Mouse (Mus musculus): ENCODE results near the gene Gcnt1. TPM values are rescaled to one million over a fixed set of nuclear protein-coding genes. Genes with fewer than 3 reads are reported as not detected.

Gcnt1 gene
- polyA plus RNA-seq (2012; rRNA removed) (11.9 and 14.6 TPM in 2 replicates), polyA plus RNA-seq (2014; fragmentation: Nextera tagmentation; extraction: Ambion mirVana) (25.1 and 26.0 TPM in 2 replicates)

DNA sequence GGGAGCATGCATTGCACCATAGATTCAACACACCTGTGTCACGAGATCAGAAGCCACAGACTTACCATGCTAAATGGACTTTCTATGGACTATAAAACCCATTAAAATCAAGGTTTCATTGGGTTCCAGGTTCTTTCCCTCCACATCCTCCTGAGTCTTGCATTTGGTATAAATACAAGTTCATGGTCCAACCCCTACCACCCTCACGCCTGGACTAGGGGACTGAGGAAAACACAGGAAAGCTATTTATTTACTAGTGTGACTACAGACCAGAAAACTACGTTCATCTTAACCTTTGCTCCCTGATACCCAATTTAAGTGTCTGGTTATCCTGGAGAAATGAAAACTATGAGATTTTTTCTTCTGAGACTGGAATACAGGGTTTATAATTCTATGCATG lies at the start of gene Gcnt1:
Gcnt1 (minus strand) TSS at position 144 of the 400 bp plus-strand sequence.
- Histone ChIP-seq H3K27me3 (ENCODE audit: control insufficient read depth, insufficient read depth, low read length) (no peaks in the 10 kb centered on the region), H3K4me3 (ENCODE audit: insufficient read depth in 1 of 2, low read depth in 2 of 2, low read length in 2 of 2) (no peak within 1 kb of the TSS), H3K9ac (replicated peaks) (no peak within 1 kb of the TSS), H3K4me1 (replicated peaks; ENCODE audit: control insufficient read depth in 2 of 2, insufficient read depth in 2 of 2, low read length in 1 of 2) (peaks cover 0 to 4% of the 10 kb centered on the region in 2 experiments; a peak in 2 of 4 replicates), H3K27ac (no peak within 1 kb of the TSS), H3K9me3 (ENCODE audit: control insufficient read depth, low read length) (no peaks in the 10 kb centered on the region), H3K36me3 (replicated peaks; ENCODE audit: control insufficient read depth, insufficient read depth, low read depth) (no peaks in the 10 kb centered on the region), H3K4me2 (ENCODE audit: low read depth) (no peak within 1 kb of the TSS)
- TF ChIP-seq EP300 (IDR thresholded peaks at IDR 0.05; ENCODE audit: low read depth) = no peak
- 63% methylated on average over 3 of the region's 3 CpGs for WGBS (ENCODE audit: insufficient replicate concordance)
- ATAC-seq (ENCODE audit: insufficient read depth) (no peak), DNase-seq (ENCODE audit: low read depth in 3 of 3, low spot score in 3 of 3) (no peak)

DNA sequence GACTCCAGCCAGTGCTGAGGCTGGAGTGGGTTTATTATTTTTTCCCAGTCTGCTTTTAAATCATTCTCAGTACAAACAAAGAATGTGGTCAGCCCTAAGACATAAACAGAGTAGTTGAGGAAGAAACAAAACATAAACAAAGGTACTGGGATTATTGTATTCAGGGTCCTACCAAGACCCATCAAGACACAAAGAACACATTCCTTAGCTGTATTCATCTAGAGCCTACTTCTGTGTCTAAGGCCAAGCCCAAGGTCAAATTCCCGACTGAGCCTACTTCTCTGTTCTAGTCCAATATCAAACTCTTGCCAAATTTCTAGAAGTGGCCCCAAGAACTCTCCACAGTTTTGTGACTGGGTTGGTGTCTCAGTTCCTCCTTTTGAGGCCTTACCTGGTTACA lies 45.2 kb upstream of the Gcnt1 start:
- no peak overlapping the region for H3K27ac ChIP-seq
- no peaks in the 10 kb centered on the region for H3K27me3 ChIP-seq (ENCODE audit: control insufficient read depth, insufficient read depth, low read length)
- H3K9me3 ChIP-seq (ENCODE audit: control insufficient read depth, low read length) = no peaks in the 10 kb centered on the region
- no peaks in the 10 kb centered on the region for H3K36me3 ChIP-seq (replicated peaks; ENCODE audit: control insufficient read depth, insufficient read depth, low read depth)
- H3K4me1 ChIP-seq (replicated peaks; ENCODE audit: control insufficient read depth in 2 of 2, insufficient read depth in 2 of 2, low read length in 1 of 2) = no peaks in the 10 kb centered on the region
- DNase-seq (ENCODE audit: low read depth in 3 of 3, low spot score in 3 of 3) (no peak), ATAC-seq (ENCODE audit: insufficient read depth) (no peak)
- H3K4me2 ChIP-seq (ENCODE audit: low read depth) = no peak overlapping the region
- no peak for TF ChIP-seq CTCF (IDR thresholded peaks at IDR 0.05; ENCODE audit: low read depth)
- no peak for TF ChIP-seq EP300 (IDR thresholded peaks at IDR 0.05; ENCODE audit: low read depth)
- WGBS (ENCODE audit: insufficient replicate concordance) = 40% methylated on average over 1 of the region's 1 CpGs
- H3K4me3 ChIP-seq (ENCODE audit: insufficient read depth in 1 of 2, low read depth in 2 of 2, low read length in 2 of 2) = no peak overlapping the region
- H3K9ac ChIP-seq (replicated peaks) = no peak overlapping the region

DNA sequence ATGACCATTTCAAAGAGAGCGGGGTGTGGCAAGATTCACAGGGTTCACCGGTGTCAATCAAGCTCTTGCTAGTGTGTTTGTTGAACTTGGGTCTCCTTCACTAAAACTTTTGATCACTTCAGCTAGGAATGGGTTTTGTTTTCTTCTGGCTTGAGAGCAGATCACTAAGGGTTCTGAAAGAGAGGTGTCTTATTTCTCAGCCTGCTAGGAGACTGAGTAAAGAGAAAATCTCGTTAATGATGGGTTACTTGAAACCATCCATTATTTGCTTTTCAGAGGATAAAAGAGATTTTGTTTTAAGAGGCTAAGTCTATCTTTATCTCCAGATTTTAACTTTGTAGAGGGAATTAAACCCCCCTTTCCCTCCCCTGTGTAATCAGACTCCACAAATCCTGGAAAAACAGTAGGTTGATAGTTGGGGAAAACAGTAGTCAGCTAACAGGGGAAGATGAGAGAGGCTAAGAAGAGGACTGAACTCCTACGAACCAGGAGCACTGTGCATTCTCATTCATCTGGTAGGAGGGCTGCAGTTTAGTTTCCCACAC lies 40.3 kb upstream of the Gcnt1 start:
- Histone ChIP-seq H3K4me2 (ENCODE audit: low read depth) (no peak overlapping the region), H3K27me3 (ENCODE audit: control insufficient read depth, insufficient read depth, low read length) (no peaks in the 10 kb centered on the region), H3K4me3 (ENCODE audit: insufficient read depth in 1 of 2, low read depth in 2 of 2, low read length in 2 of 2) (no peak overlapping the region), H3K4me1 (replicated peaks; ENCODE audit: control insufficient read depth in 2 of 2, insufficient read depth in 2 of 2, low read length in 1 of 2) (peaks cover 10 to 17% of the 10 kb centered on the region in 2 experiments), H3K9me3 (ENCODE audit: control insufficient read depth, low read length) (no peaks in the 10 kb centered on the region), H3K27ac (no peak overlapping the region), H3K36me3 (replicated peaks; ENCODE audit: control insufficient read depth, insufficient read depth, low read depth) (no peaks in the 10 kb centered on the region), H3K9ac (replicated peaks) (no peak overlapping the region)
- WGBS (ENCODE audit: insufficient replicate concordance) = 58% methylated on average over 4 of the region's 4 CpGs
- ATAC-seq (ENCODE audit: insufficient read depth) (no peak), DNase-seq (ENCODE audit: low read depth in 3 of 3, low spot score in 3 of 3) (no peak)
- no peak for TF ChIP-seq CTCF (IDR thresholded peaks at IDR 0.05; ENCODE audit: low read depth)
- no peak for TF ChIP-seq EP300 (IDR thresholded peaks at IDR 0.05; ENCODE audit: low read depth)

DNA sequence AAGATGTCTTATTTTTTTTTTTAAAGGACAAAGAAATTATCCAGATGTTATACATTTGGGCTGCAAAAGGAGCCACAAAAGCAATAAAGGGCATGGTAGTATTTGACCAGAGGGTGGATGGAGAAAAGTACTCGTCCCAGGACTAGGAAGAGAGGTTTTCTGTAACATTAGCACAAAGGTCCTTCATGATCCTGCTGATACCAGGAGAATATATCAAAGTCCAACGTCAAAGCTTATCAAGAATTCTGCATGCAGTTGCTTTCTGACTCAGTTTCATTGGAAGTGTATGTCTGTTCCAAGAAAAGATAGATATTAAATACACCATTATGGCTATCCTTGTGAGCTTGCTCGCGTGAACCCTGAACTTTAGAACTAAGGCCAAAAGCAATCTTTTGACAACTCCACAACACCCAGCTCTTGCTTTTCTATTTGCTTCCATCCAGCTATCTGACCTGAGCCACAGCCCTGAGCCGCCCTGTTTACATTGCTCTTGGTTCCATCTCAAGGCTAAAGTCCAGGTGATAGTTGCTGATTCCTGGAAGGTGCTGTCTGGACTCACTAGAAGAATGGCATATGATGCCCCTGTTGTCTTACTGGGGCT lies 37.9 kb upstream of the Gcnt1 start:
- Histone ChIP-seq H3K9ac (replicated peaks) (no peak overlapping the region), H3K4me3 (ENCODE audit: insufficient read depth in 1 of 2, low read depth in 2 of 2, low read length in 2 of 2) (no peak overlapping the region), H3K9me3 (ENCODE audit: control insufficient read depth, low read length) (no peaks in the 10 kb centered on the region), H3K27ac (peak overlapping the region; percentile 39), H3K4me1 (replicated peaks; ENCODE audit: control insufficient read depth in 2 of 2, insufficient read depth in 2 of 2, low read length in 1 of 2) (peaks cover 10 to 21% of the 10 kb centered on the region in 2 experiments), H3K27me3 (ENCODE audit: control insufficient read depth, insufficient read depth, low read length) (no peaks in the 10 kb centered on the region), H3K36me3 (replicated peaks; ENCODE audit: control insufficient read depth, insufficient read depth, low read depth) (no peaks in the 10 kb centered on the region), H3K4me2 (ENCODE audit: low read depth) (0 out of 2 replicates have a peak overlapping the region, but pooled peaks have one; percentile 11)
- ATAC-seq (ENCODE audit: insufficient read depth) (peak; percentile 56; the same call in 1 of the 2 replicates), DNase-seq (ENCODE audit: low read depth in 3 of 3, low spot score in 3 of 3) (peak in 2 of 3 experiments; percentile 10 to 35)
- WGBS (ENCODE audit: insufficient replicate concordance) = 24% methylated on average over 5 of the region's 5 CpGs
- TF ChIP-seq CTCF (IDR thresholded peaks at IDR 0.05; ENCODE audit: low read depth) = no peak
- no peak for TF ChIP-seq EP300 (IDR thresholded peaks at IDR 0.05; ENCODE audit: low read depth)

DNA sequence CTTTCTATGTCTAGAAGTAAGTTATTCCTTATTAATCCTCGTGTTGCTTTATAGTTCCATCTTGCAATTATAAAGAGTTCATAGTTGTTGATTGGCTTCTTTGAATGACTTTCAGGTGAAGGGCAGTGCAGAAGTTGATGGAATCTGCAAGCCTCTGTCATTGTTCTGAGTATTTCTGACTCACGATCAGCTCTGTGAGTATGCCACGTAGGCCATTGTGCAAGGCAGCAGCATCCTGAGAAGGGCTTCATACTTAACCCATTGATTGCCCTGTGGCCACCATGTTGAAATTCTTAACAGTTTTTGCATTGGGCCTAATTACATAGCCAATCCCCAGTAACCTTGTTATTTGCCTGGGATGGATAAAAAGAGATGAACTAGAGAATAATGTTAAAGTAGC lies 36.7 kb upstream of the Gcnt1 start:
- TF ChIP-seq CTCF (IDR thresholded peaks at IDR 0.05; ENCODE audit: low read depth) = no peak
- TF ChIP-seq EP300 (IDR thresholded peaks at IDR 0.05; ENCODE audit: low read depth) = no peak
- peaks cover 10 to 21% of the 10 kb centered on the region in 2 experiments for H3K4me1 ChIP-seq (replicated peaks; ENCODE audit: control insufficient read depth in 2 of 2, insufficient read depth in 2 of 2, low read length in 1 of 2)
- H3K27me3 ChIP-seq (ENCODE audit: control insufficient read depth, insufficient read depth, low read length) = no peaks in the 10 kb centered on the region
- no peaks in the 10 kb centered on the region for H3K9me3 ChIP-seq (ENCODE audit: control insufficient read depth, low read length)
- WGBS (ENCODE audit: insufficient replicate concordance) = 40% methylated on average over 3 of the region's 3 CpGs
- no peaks in the 10 kb centered on the region for H3K36me3 ChIP-seq (replicated peaks; ENCODE audit: control insufficient read depth, insufficient read depth, low read depth)
- no peak overlapping the region for H3K4me2 ChIP-seq (ENCODE audit: low read depth)
- no peak for ATAC-seq (ENCODE audit: insufficient read depth)
- DNase-seq (ENCODE audit: low read depth in 3 of 3, low spot score in 3 of 3) = no peak
- H3K27ac ChIP-seq = no peak overlapping the region
- no peak overlapping the region for H3K4me3 ChIP-seq (ENCODE audit: insufficient read depth in 1 of 2, low read depth in 2 of 2, low read length in 2 of 2)
- no peak overlapping the region for H3K9ac ChIP-seq (replicated peaks)
